Mouse (Mus musculus) stomach, adult 2 months (tissue): Measurements from ENCODE around the gene AW011738. TPM values are rescaled to one million over a fixed set of nuclear protein-coding genes. Genes with fewer than 3 reads are reported as not detected.

Source experiments
- polyA plus RNA-seq: library from polyadenylated mRNA; depleted of rRNA; stranded (reverse); fragments of >200 nt; gene quantifications from 2 replicates; pipeline ENCODE4 v1.2.3, GENCODE M21; 2012; rRNA removed

AW011738 gene
- polyA plus RNA-seq: 0.85 and 0.87 TPM in 2 replicates

DNA sequence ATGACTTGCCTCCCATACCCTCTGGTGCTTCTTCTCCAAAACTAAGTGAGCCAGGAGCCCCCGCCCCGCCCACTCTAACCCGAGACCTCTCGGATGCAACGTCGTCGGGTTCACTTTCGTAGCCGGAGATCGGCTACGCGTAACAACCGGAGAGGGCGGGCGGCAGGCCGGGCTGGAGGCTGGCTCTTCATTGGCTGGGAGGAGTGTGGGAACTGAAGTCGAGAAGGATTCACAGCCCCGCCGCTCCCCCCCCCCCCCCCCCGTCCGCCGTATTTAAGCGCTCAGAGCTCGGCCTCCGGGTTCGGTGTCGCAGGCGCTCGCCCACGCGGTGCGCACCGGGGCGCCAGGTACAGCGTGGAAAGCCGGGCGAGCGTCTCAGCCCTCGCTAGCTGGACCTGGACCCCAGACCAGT, at the start of gene AW011738:
TSS of gene AW011738 (plus strand) at position 304 of the 412 bp plus-strand sequence.

DNA sequence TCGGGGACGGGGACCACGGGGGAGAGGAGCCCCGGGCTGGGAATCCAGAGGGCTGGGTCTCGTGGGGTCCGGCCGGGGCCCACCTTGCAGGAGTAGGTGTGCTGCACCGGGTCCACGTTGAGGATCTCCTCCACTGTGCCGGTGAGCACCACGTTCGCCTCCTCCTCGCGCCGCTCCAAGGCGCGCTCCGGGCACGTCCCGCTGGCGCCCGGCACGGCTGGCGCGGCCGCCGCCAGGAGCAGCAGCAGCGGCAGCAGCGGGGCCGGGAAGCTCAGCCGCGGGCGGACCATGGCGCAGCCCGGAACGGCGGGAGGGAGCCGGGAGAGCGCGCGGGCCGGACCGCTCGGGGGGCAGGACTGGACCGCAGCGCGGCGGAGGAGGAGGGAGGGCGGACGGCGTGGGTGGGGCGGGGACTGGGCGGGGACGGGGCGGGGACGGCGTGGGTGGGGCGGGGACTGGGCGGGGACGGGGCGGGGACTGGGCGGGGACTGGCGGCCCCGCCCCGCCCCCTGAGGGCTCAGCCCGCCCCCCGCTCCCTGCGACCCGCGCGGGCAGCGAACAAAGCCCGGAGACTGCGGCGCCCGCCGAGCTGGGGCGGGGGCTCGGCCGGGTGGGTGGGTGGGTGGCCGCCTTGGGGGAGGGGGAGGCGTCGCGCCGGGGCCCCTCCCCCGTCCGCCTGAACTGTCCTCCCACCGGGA, 5.8 kb upstream of the AW011738 start, which contains the start of gene Agrn:
TSS of gene Agrn (minus strand) at position 358 of the 698 bp plus-strand sequence.

DNA sequence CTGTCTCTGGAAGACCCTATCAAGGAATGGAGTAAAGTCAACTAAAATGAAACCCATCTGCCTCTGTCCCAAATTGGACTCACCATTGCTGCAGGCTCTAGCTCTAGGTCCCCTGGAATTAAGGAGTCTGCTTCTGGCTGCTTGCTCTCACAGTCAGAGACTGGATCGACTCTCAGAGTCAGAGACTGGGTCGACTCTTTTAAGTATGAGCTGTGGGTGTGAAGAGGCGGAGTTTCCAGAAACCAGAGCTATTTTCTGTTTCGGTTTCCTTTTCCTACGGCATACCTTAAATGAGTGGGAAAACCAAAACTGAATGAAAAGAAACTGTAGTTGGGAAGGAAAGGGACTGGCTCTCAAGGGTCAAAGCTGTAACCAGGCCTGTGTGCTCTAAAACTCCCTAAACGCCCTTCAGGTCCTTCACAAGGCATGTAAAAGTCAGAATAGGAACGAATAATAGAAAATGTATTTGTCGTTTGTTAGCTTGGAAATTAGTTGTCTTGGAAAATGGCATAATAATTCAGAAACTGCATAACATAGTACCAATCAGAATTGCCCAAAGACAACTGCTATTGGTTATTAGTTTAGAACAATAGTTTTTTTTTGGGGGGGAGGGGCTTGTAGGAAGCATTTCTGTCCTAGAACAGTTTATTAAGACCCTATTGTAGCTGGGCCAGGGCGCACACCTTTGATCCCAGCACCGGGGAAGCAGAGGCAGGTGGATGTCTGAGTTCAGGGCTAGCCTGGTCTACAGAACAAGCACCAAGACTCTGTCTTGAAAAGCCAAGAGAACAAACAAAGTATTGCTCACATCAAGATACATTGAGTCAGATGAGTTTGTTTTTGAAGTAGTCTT, 2.3 kb upstream of the AW011738 start, which contains the start of gene Isg15:
TSS of gene Isg15 (minus strand) at position 196 of the 853 bp plus-strand sequence.

DNA sequence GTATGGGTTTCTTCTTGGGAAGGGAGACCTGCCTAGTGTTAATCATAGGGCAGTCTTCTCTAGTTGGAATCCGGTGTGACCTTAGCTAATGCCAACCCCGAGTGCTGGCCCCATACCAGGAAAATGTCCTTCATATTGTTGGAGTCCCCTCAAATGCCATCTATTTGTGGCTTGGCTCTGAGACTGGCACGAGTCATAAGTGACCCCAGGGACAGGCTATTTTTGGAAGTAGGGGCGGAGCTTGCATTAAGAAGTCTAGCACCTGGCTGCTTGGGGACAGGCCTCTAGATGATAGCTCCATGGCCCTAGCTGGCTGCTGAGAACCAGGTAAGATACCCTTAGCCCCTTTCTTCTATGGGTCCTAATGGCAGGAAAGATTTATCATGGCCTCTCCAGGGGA, 12.5 kb downstream of the AW011738 start, which contains the start of gene Perm1:
TSS of gene Perm1 (plus strand) at position 220 of the 400 bp plus-strand sequence.

GRCm38 (mm10) chr4:156234701-156235213, 31.7 kb downstream of the AW011738 start, which contains the start of gene Plekhn1:
Plekhn1 (minus strand) TSS chr4:156234857.

GRCm38 (mm10) chr4:156235808-156236533, 32.9 kb downstream of the AW011738 start, which contains the start of gene Noc2l:
Noc2l (plus strand) TSS chr4:156236010.

Other genes with a start within 250 kb of the AW011738 start
- gene C1qtnf12, start 241.0 kb upstream of the AW011738 start, polyA plus RNA-seq: 30.7 and 39.0 TPM in 2 replicates
- 4.6 and 6.1 TPM in 2 replicates for gene B3galt6, start 210.7 kb upstream of the AW011738 start, polyA plus RNA-seq
- gene Sdf4, start 210.4 kb upstream of the AW011738 start, polyA plus RNA-seq: 25.9 and 26.5 TPM in 2 replicates
- 2.7 and 2.9 TPM in 2 replicates for gene Tnfrsf4, start 189.5 kb upstream of the AW011738 start, polyA plus RNA-seq
- 2.6 and 2.8 TPM in 2 replicates for gene Tnfrsf18, start 177.1 kb upstream of the AW011738 start, polyA plus RNA-seq
- gene Ttll10, start 143.9 kb upstream of the AW011738 start, polyA plus RNA-seq: 5.6 and 10.5 TPM in 2 replicates
- 3.9 and 5.1 TPM in 2 replicates for gene 9430015G10Rik, start 93.3 kb upstream of the AW011738 start, polyA plus RNA-seq
- 0.82 and 3.3 TPM in 2 replicates for gene Rnf223, start 72.8 kb upstream of the AW011738 start, polyA plus RNA-seq
- gene Agrn, start 5.8 kb upstream of the AW011738 start, polyA plus RNA-seq: 21.3 and 32.8 TPM in 2 replicates
- gene Isg15, start 2.5 kb upstream of the AW011738 start, polyA plus RNA-seq: 6.6 and 11.0 TPM in 2 replicates
- gene Perm1, start 12.6 kb downstream of the AW011738 start, polyA plus RNA-seq: 2.8 and 2.9 TPM in 2 replicates
- gene Plekhn1, start 31.6 kb downstream of the AW011738 start, polyA plus RNA-seq: 51.4 and 62.2 TPM in 2 replicates
- 31.4 and 34.2 TPM in 2 replicates for gene Noc2l, start 32.7 kb downstream of the AW011738 start, polyA plus RNA-seq
- gene Samd11, start 52.4 kb downstream of the AW011738 start, polyA plus RNA-seq: 0.12 and 0.15 TPM in 2 replicates
- not detected in 2 replicates for gene Vmn2r-ps159, start 127.8 kb downstream of the AW011738 start, polyA plus RNA-seq